12 mouse cellular contexts compared by ENCODE assay signal in genomic region chr1:193870731-193871130, GRCm38 (mm10).
DNase-seq lines count a peak whose midpoint lies in the region; ATAC-seq lines count a peak whose summit lies in the region.
"Had no signal": no experiment of that assay in that cellular context is flagged by ENCODE, and none has a peak within 500 bp of the region (broad histone marks: within the 10 kb centered on the region; RNA-seq: fewer than 3 reads in every experiment).

No protein-coding gene starts in this region.

- WGBS in forebrain, embryonic 14.5 days, result 87% methylated on average over 2 of the region's 2 CpGs

- H3K9me3 ChIP-seq in forebrain, embryonic 14.5 days (replicated peaks; ENCODE audit: control insufficient read depth, low read length), result no peaks in the 10 kb centered on the region
- H3K9me3 ChIP-seq: hindbrain, embryonic 15.5 days had no signal

- DNase-seq in kidney, adult 9 months, result peak; percentile 26
- DNase-seq in kidney, adult 18-20 months, result no peak
- DNase-seq in adipocyte (ENCODE audit: low spot score), result peak; percentile 62
- peak; percentile 42 for DNase-seq in gonadal fat pad, adult 2 months (ENCODE audit: low read depth)
- DNase-seq in lung, postnatal 25 days (ENCODE audit: low spot score), result peak; percentile 21
- DNase-seq in left cerebral cortex, adult 18-20 months (ENCODE audit: low spot score in 2 of 2), result no peak
- DNase-seq in forebrain, embryonic 14.5 days (ENCODE audit: low spot score), result no peak
- DNase-seq: cerebellum, adult 8-10 months had no signal

- peaks cover 21% of the 10 kb centered on the region for H3K4me1 ChIP-seq in forebrain, embryonic 14.5 days (ENCODE audit: control insufficient read depth, insufficient read depth, low read length)

- no peak overlapping the region for H3K4me3 ChIP-seq in forebrain, embryonic 14.5 days (ENCODE audit: low read depth, low read length)
- H3K4me3 ChIP-seq: hindbrain, embryonic 15.5 days; layer of hippocampus, adult 2 months had no signal

- no peak for ATAC-seq in forebrain, embryonic 14.5 days

- H3K27ac ChIP-seq in forebrain, embryonic 14.5 days (ENCODE audit: low read depth, low read length), result no peak overlapping the region
- H3K27ac ChIP-seq: hindbrain, embryonic 15.5 days; layer of hippocampus, adult 2 months; liver, embryonic 14.5 days had no signal

- H3K27me3 ChIP-seq in forebrain, embryonic 14.5 days (replicated peaks; ENCODE audit: control insufficient read depth, insufficient read depth, low read length), result no peaks in the 10 kb centered on the region
- H3K27me3 ChIP-seq: hindbrain, embryonic 15.5 days had no signal

- H3K36me3 ChIP-seq in forebrain, embryonic 14.5 days (ENCODE audit: control insufficient read depth, insufficient read depth, low read length), result no peaks in the 10 kb centered on the region
- H3K36me3 ChIP-seq: hindbrain, embryonic 15.5 days had no signal

- no peak overlapping the region for H3K9ac ChIP-seq in forebrain, embryonic 14.5 days (ENCODE audit: low read length)
- H3K9ac ChIP-seq: hindbrain, embryonic 15.5 days; liver, embryonic 14.5 days had no signal

- H3K4me2 ChIP-seq in forebrain, embryonic 14.5 days (ENCODE audit: low read length), result no peak overlapping the region
- H3K4me2 ChIP-seq: hindbrain, embryonic 15.5 days; midbrain, embryonic 11.5 days had no signal

Comparison
In these comparisons a context has a peak if more than half of its experiments do, and no peak if none do; other contexts are left out.
1. DNase-seq: peak in kidney, adult 9 months (single experiment), adipocyte (single experiment), gonadal fat pad, adult 2 months (single experiment) and lung, postnatal 25 days (single experiment); none in kidney, adult 18-20 months (single experiment), left cerebral cortex, adult 18-20 months (0 of 2) and forebrain, embryonic 14.5 days (single experiment).